Mouse (Mus musculus) frontal cortex, postnatal 25 days (tissue): Measurements from ENCODE around the gene Hdac4.

Experiments used
- DNase-seq, 2 experiments: peaks; one replicate each; pipeline ENCODE4 v3.0.0; 2022; ENCODE audit warnings: low spot score in 2 of 2

The Hdac4 gene

DNA sequence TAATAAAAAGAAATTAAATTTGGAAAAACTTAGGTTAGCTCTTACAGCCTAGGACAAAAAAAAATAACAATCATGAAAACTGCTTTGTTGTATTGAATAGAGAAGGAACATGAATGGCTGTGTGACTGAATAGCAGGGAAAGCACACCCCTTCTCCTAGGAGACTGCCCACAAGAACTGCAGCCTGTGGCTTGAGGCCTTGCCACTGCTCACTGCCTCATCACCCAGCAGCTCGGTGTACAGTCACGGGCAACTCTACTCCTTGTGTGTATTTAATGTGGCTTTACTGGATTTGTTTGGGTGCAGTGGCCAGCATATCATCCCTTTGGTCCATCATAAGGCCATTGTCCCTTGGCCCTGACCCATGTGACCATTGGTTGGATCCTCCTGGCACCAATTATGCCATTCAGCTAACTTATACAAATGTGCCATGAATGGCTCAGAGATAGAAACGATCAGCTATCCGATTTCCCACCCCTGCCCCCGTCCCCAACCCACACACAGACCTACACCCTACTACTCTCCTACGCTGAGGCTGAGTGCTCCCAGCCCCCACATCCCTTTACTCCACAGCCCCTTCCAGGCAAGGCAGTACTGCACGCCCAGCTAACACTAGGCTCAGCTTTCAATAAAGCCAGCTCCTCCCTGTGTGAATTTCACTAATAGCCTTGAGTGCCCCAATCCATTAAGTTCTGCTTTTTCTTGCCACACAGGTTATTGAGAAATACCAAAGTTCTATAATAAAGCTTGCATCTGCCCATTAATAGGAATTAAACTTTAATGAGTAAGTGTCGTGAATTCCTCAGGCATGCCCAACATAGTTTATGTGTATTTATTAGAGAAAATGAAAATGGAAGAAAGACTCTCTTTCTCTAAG is 134.1 kb downstream of the Hdac4 start:
- no peak for DNase-seq

GRCm38 (mm10) chr1:92060532-92061064 is 134.9 kb downstream of the Hdac4 start:
- no peak for DNase-seq

DNA sequence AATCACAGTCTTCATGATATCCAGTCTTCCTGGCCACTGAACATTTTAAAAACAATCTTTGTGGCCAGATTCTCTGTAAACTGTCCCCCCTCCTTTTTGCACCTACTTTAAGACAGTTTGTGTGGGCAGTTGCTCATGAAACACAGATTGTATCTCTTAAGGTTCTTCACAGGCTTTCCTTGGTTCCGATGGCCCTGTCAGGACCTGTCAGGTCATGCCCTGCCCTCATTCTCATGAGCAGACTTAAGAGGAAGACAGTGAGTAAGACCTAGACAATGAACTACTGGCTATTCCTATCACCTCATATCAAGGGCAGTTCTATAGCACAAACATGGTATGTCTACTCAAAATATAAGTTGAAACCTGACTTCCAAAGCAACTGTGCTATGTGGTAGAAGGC is 135.9 kb downstream of the Hdac4 start:
- DNase-seq = no peak

GRCm38 (mm10) chr1:92058731-92059425 is 136.6 kb downstream of the Hdac4 start:
- DNase-seq = no peak

GRCm38 (mm10) chr1:92057068-92057467 is 138.4 kb downstream of the Hdac4 start:
- no peak for DNase-seq

- no peak for DNase-seq
These were observed 140.3 kb downstream of the Hdac4 start for GRCm38 (mm10) chr1:92055149-92055548.

- DNase-seq = no peak
These were observed 143.3 kb downstream of the Hdac4 start for GRCm38 (mm10) chr1:92052190-92052589.

DNA sequence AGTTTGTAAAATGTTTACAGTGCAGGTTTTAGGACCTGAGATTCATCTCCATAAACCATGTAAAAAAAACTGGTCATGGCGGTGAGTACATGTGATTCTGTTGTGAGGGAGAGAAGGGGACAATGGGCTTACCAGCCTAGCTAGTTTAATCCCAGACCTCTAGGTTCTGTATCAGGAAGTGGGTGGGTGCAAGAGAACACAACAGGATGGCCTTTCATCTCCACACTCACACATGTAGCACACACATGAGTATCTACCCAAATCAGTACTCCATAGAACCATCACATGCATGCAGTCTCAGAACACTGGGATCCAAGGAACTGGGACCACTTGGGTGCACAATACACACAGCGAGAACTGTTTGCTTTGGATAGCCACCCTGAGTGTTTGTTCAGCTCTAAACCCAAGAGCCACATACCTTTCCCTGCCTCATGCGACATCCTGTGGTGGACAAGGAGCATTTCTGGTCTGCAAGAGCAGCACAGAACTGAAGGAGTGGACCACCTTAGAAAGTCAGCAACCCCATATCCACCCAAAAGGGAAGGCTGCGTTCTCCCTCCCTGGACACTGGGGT is 143.9 kb downstream of the Hdac4 start:
- DNase-seq = no peak

GRCm38 (mm10) chr1:92050992-92051391 is 144.5 kb downstream of the Hdac4 start:
- no peak for DNase-seq

DNA sequence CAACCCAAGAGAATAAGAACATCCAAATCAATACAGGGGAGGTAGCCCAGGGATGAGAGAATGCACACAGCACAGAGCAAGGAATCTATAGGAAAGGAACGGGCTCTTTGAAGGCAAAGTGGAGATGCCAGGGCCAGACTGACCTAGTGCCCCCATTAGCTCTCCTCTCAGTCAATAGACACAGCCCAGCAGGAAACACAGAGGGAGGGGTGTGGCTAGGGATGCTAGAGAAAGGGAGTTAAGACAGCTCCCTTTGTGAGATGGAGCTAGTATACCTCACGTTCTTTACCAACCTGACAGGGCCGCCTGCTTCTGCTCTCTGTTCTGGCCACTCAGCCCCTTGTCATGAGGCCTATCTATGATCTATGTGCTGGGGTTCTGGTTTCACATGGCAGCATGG is 144.9 kb downstream of the Hdac4 start:
- no peak for DNase-seq

DNA sequence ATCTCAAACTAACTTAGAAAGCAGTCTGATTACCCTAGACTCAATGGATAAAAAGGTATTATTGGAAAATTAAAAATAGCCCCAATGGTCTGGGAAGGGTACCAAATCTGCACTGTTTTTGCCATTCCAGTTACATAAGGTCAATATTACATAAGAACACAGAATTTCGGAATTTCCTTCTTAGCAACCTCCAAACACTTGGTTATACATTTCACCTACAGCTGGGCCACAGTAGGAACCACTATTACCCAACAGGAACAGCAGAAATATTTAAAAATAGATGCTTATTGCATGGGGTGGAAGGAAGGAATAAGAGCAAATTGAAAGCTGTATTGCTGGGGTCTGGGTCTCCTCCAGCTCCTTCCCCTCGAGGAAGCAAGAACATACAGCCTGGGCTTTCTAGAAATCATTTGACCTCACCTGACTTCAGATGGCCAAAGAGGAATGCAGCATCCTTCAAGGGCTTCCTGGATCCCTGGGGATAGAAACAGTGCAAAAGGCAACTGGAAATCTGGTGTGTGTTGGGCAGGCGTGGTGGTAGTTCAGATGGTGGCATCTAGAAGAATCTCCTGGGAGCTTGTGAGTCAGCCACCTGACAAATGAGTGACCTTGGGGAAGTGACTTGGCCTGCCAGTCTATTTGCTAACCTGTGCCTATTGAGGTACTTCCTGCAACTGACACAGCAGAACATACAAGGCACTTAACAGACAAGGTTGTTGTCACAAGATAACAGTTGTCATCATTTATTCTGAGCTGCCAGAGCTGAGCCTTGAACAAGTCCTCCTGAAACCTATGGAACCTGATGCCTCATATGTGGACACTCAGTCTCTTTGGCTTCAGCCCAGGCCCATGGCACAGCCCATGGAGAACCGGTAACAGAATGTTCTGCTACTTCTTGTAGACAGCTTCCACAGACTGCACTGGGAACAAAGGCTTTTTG is 146.8 kb downstream of the Hdac4 start:
- no peak for DNase-seq

DNA sequence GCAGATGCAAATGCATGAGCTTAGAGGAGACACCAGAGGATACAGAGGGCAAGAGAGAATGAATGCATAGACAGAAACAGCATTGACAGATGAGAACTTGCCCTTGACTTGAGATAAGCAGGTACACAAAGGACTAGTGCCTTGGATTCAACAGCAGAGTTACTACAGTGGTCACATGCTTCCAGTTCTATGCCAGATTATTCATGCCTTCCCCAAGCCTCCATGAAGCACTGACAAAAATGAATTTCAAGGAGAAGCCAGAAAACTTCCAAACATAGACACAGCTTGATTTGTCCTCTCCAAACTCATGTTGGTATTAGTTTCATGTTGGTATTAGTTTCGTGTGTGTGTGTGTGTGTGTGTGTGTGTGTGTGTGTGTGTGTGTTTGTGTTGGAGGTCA is 149.8 kb downstream of the Hdac4 start:
- no peak for DNase-seq

DNA sequence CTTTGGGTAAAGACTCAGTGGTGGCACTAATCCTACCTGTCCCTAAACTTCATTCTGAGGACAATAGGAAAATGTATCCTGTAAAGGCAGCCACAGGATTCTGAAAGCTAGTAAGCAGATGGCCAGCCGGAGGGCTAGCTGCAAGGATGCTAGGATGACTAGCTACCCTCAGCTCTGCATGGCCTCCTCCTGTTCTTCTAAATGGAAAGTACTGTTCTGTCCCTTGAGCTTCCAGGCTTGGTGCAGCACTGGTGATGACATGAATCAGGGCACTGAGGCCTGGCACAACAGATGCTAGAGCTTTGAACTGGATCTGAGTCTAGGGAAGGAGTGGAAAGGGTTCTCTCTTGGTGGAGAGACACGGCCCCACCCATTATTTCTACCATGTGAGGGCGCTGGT is 150.6 kb downstream of the Hdac4 start:
- DNase-seq = no peak

GRCm38 (mm10) chr1:92043989-92044388 is 151.5 kb downstream of the Hdac4 start:
- DNase-seq = no peak

DNA sequence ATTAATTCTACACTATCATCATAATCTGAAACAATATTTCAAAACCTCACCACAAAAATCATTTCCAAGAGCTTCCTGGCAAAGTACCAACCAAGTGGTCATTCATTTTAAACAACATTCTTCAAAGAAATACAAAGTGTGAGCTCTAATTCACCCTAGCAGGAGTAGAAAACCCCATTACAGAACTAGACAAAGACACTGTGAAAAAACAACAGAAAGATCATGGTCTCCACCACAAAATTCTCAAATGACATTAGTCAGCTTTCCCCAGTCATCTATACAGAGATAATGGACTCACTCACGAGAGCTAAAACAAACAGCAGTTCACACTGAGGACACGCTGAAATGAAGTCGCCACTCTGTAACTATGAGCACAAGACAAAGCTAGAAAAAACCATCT is 153.4 kb downstream of the Hdac4 start:
- DNase-seq = no peak

DNA sequence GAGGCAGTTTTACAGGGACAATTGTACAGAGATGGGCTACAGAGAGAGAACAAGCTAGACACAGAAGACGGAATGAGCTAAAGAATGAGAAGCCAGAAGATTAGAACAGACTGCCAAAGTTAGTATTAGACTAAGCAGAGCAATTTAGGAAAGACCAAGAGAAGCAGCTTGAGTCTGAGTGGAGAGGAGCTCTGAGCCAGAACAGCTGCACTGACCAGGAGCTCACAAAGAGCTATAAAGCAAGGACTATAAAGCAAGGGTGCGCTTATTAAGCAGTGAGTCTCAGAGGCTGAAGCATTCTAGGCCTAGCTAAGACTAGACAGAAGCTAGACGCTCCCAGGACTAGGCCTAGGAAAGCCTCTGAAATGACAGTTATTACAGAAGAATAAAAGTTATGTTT is 154.2 kb downstream of the Hdac4 start:
- DNase-seq = no peak

DNA sequence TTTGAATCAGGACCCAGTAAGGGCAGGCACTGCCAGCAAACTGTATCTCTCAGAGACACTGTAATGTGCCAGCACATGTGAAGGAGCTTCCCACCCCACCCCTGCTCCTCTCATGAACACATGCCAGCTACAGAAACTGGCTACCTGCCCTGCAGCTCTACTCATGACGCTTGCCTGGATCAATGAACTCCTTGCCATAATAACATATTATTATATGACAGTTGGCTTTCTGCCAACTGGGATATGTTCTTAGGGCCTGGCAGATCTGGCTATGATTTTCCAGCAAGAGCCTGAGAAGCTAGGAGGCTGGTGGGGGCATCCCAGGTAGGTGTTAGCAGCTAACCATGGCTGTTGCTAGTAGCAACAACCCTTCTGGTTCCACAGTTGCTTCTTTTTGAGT is 156.8 kb downstream of the Hdac4 start:
- DNase-seq = no peak

DNA sequence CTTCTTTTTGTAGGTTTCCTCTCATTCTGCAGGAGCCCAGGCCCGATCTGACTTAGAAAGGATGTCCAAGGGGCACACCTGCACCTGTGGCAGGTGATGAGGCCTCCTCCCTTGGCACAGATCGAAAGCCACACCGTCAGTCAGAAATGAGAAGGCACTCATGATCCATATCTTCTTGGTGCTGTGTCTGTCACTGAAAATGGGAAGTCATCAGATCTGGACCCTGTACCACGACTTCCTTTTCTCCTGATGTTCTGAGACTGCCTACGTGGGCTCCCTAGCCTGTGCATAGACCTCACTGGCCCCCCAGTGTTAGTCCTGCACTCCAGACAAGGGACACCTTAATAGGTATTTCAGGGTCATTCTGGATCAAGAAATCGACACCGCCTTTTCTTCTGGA is 158.5 kb downstream of the Hdac4 start:
- no peak for DNase-seq

- DNase-seq = no peak
These were observed 159.7 kb downstream of the Hdac4 start for GRCm38 (mm10) chr1:92035770-92036169.

DNA sequence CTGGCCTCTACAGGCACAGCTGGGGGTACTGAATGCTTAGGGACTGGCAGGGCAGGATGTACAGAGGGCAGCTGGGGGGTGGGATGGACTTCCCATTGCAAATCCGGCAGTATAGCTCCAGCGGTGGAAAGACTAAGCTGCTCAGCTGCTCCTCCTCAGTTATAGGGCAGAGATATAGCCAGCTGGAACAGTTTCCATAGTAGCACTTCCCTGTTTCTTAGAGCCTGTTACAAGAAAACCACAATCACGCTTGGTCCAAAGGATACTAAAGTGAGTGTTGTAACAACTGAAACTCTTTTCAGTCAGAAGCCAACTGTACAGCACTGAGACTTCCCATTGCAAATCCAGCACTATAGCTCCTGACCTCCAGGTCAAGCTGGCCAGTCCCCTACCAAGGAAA is 161.3 kb downstream of the Hdac4 start:
- no peak for DNase-seq

DNA sequence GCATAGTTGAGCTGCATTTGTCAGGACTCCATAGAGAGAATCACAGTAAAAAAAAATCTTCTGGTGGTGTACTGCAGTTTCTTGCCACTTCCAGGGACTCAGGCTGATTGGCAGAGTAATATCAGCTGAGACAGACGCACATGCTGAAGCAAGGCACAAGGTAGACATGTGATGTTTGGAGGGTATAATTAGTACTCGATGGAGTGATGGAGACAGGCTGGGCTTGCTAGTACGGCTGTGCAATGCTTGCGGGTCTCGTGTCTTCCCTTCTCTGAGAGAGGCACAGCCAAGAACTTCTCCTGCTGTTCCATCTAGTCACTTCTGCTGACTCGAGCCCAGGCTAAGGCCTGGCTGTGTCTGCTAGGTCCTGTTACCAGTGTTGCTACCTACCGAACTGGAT is 162.0 kb downstream of the Hdac4 start:
- DNase-seq = no peak

GRCm38 (mm10) chr1:92030541-92030940 is 165.0 kb downstream of the Hdac4 start:
- DNase-seq = no peak
